Mouse (Mus musculus) testis, adult 2 months (tissue): ENCODE measurements around the gene Ruvbl1.

Experiments
- CTCF ChIP-seq: fragments of 200-500 bp; IDR thresholded peaks from 2 replicates; pipeline ENCODE4 v1.5.1; 2012; ENCODE audit warnings: low read depth, mild to moderate bottlenecking, inconsistent platforms, low read length, moderate library complexity; ENCODE audit not compliant: control insufficient read depth, insufficient read depth, insufficient replicate concordance
- POLR2A ChIP-seq: fragments of 200-500 bp; IDR thresholded peaks from 2 replicates; pipeline ENCODE4 v1.6.1; 2012; ENCODE audit warnings: low read depth, mild to moderate bottlenecking, inconsistent platforms, low read length, moderate library complexity; ENCODE audit not compliant: control insufficient read depth

- TF ChIP-seq CTCF (no peak), POLR2A (no peak)
These were observed 56.6 kb downstream of the Ruvbl1 start for GRCm38 (mm10) chr6:88521821-88522220.
